Mouse (Mus musculus): ENCODE results near the gene Dock4. TPM values are rescaled to one million over a fixed set of nuclear protein-coding genes. Genes with fewer than 3 reads are reported as not detected.

Dock4 gene
- polyA plus RNA-seq, 1 experiment: 2.3 TPM

DNA sequence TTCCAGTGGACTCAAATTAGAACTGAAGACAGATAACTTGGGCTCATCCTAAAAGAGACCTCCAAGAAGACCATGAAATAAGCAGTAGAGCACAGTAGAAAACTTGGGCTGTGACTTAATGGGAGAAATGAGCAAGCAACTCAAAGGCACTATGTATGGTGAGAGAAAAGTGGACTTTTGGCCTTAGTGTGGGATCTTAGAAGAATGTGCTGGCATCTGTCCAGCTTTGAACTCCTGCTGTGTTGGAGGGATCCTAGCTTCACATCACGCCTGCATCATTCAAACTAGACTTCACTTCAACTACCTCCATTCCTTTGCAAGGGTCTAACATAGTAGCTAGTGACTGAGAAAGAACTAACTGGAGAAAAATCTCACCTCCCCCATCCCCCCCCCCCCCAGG, 443.1 kb downstream of the Dock4 start:
- DNase-seq: no peak
- no peaks in the 10 kb centered on the region for H3K27me3 ChIP-seq (ENCODE audit: control insufficient read depth, insufficient read depth, low read length)
- H3K4me1 ChIP-seq (replicated peaks; ENCODE audit: control insufficient read depth, insufficient read depth, low read length): no peaks in the 10 kb centered on the region
- no peak overlapping the region for H3K27ac ChIP-seq (ENCODE audit: control insufficient read depth, insufficient read depth, low read length)
- TF ChIP-seq POLR2A (IDR thresholded peaks at IDR 0.05; ENCODE audit: control insufficient read depth, extremely low read depth, insufficient read depth, low read length, poor library complexity): no peak
- no peak for TF ChIP-seq CTCF (IDR thresholded peaks at IDR 0.05; ENCODE audit: borderline replicate concordance, control insufficient read depth, extremely low read depth, insufficient read depth, low read length, poor library complexity)
- H3K4me3 ChIP-seq (ENCODE audit: control insufficient read depth, insufficient read depth, low read length): no peak overlapping the region
- WGBS: 80% methylated on average over 1 of the region's 1 CpGs
- no peaks in the 10 kb centered on the region for H3K36me3 ChIP-seq (ENCODE audit: control insufficient read depth, insufficient read depth, low read length)

GRCm38 (mm10) chr12:40889534-40889933, 443.8 kb downstream of the Dock4 start:
- H3K27ac ChIP-seq (ENCODE audit: control insufficient read depth, insufficient read depth, low read length): no peak overlapping the region
- WGBS: 90% methylated on average over 3 of the region's 3 CpGs
- H3K4me1 ChIP-seq (replicated peaks; ENCODE audit: control insufficient read depth, insufficient read depth, low read length): no peaks in the 10 kb centered on the region
- no peaks in the 10 kb centered on the region for H3K36me3 ChIP-seq (ENCODE audit: control insufficient read depth, insufficient read depth, low read length)
- TF ChIP-seq POLR2A (IDR thresholded peaks at IDR 0.05; ENCODE audit: control insufficient read depth, extremely low read depth, insufficient read depth, low read length, poor library complexity) (no peak), CTCF (IDR thresholded peaks at IDR 0.05; ENCODE audit: borderline replicate concordance, control insufficient read depth, extremely low read depth, insufficient read depth, low read length, poor library complexity) (no peak)
- H3K27me3 ChIP-seq (ENCODE audit: control insufficient read depth, insufficient read depth, low read length): no peaks in the 10 kb centered on the region
- no peak for DNase-seq
- no peak overlapping the region for H3K4me3 ChIP-seq (ENCODE audit: control insufficient read depth, insufficient read depth, low read length)

DNA sequence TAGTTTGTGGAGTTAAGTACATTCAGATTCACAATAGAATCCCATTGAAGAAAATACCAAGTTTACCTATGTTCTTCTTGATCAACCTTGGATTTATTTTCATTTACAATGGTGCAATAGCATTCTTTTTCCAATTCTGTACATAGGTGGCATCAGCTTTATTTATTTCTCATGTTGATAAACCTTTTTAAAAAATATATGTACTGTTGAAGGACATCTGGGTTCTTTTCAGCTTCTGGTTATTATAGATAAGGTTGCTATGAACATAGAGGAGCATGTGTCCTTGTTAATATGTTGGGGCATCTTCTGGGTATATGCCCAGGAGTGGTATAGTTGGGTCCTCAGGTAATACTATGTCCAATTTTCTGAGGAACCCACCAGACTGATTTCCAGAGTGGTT, 445.4 kb downstream of the Dock4 start:
- Histone ChIP-seq H3K4me1 (replicated peaks; ENCODE audit: control insufficient read depth, insufficient read depth, low read length) (no peaks in the 10 kb centered on the region), H3K27ac (ENCODE audit: control insufficient read depth, insufficient read depth, low read length) (no peak overlapping the region), H3K4me3 (ENCODE audit: control insufficient read depth, insufficient read depth, low read length) (no peak overlapping the region), H3K27me3 (ENCODE audit: control insufficient read depth, insufficient read depth, low read length) (no peaks in the 10 kb centered on the region), H3K36me3 (ENCODE audit: control insufficient read depth, insufficient read depth, low read length) (no peaks in the 10 kb centered on the region)
- TF ChIP-seq POLR2A (IDR thresholded peaks at IDR 0.05; ENCODE audit: control insufficient read depth, extremely low read depth, insufficient read depth, low read length, poor library complexity) (no peak), CTCF (IDR thresholded peaks at IDR 0.05; ENCODE audit: borderline replicate concordance, control insufficient read depth, extremely low read depth, insufficient read depth, low read length, poor library complexity) (no peak)
- DNase-seq: no peak

DNA sequence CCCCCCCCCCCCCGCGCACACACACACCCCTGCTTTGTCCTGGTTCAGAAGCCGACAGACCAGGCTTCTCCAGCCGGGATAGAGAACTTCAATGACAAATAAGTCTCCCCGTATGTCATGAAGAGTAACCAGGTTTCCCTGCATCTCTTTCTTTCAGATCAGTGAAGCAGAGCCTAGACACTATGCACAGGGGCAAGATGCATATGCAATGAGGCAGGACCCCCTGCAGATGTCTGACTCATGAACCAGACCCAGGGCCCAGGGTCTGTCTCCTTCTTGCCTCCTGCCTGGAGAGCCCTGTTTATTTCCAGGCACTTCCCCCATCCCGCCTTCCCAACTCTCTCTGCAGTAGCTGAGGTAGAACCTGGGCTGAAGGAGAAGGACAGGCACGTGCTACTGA, 448.0 kb downstream of the Dock4 start:
- Histone ChIP-seq H3K27ac (ENCODE audit: control insufficient read depth, insufficient read depth, low read length) (no peak overlapping the region), H3K4me1 (replicated peaks; ENCODE audit: control insufficient read depth, insufficient read depth, low read length) (no peaks in the 10 kb centered on the region), H3K27me3 (ENCODE audit: control insufficient read depth, insufficient read depth, low read length) (no peaks in the 10 kb centered on the region), H3K4me3 (ENCODE audit: control insufficient read depth, insufficient read depth, low read length) (no peak overlapping the region), H3K36me3 (ENCODE audit: control insufficient read depth, insufficient read depth, low read length) (no peaks in the 10 kb centered on the region)
- DNase-seq: no peak
- 100% methylated on average over 3 of the region's 7 CpGs for WGBS
- TF ChIP-seq CTCF (IDR thresholded peaks at IDR 0.05; ENCODE audit: borderline replicate concordance, control insufficient read depth, extremely low read depth, insufficient read depth, low read length, poor library complexity) (no peak), POLR2A (IDR thresholded peaks at IDR 0.05; ENCODE audit: control insufficient read depth, extremely low read depth, insufficient read depth, low read length, poor library complexity) (no peak)

- Histone ChIP-seq H3K36me3 (ENCODE audit: control insufficient read depth, insufficient read depth, low read length) (no peaks in the 10 kb centered on the region), H3K27ac (ENCODE audit: control insufficient read depth, insufficient read depth, low read length) (no peak overlapping the region), H3K4me1 (replicated peaks; ENCODE audit: control insufficient read depth, insufficient read depth, low read length) (no peaks in the 10 kb centered on the region), H3K4me3 (ENCODE audit: control insufficient read depth, insufficient read depth, low read length) (no peak overlapping the region), H3K27me3 (ENCODE audit: control insufficient read depth, insufficient read depth, low read length) (no peaks in the 10 kb centered on the region)
- TF ChIP-seq CTCF (IDR thresholded peaks at IDR 0.05; ENCODE audit: borderline replicate concordance, control insufficient read depth, extremely low read depth, insufficient read depth, low read length, poor library complexity) (no peak), POLR2A (IDR thresholded peaks at IDR 0.05; ENCODE audit: control insufficient read depth, extremely low read depth, insufficient read depth, low read length, poor library complexity) (no peak)
- DNase-seq: no peak
- 96% methylated on average over 5 of the region's 5 CpGs for WGBS
Measured at GRCm38 (mm10) chr12:40894695-40895094, 448.9 kb downstream of the Dock4 start.

Other genes starting within 250 kb of the Dock4 start
- gene Lsmem1, start 246.5 kb upstream of the Dock4 start, polyA plus RNA-seq (2012; rRNA removed): 0.99 and 2.0 TPM in 2 replicates
- gene Ifrd1, start 197.4 kb upstream of the Dock4 start, polyA plus RNA-seq (2012; rRNA removed): 23.4 and 27.9 TPM in 2 replicates
- gene Zfp277, start 50 bp upstream of the Dock4 start, polyA plus RNA-seq (2012; rRNA removed): 5.6 and 8.6 TPM in 2 replicates